Mouse (Mus musculus) mature B cell (primary cell): ENCODE measurements around the gene Rnase2a.
"Not testable (repeated sequence)": the region's sequence is repeated elsewhere in the genome, so short reads cannot be mapped to it uniquely, and the experiment has no call there.

Experiments
- in situ Hi-C: fragments of 300-500 bp; cut with MboI; formaldehyde crosslinking; loops from 2 replicates; pipeline ENCODE4 v1.14.3; 2019

The Rnase2a gene

GRCm38 (mm10) chr14:51256041-51256440, at the start of gene Rnase2a:
Gene Rnase2a (minus strand): TSS chr14:51256112.
- in situ Hi-C loops = loop anchor here (25.0 kb wide), 1 partner anchor 469 kb away; the partner anchor contains the start of gene Ttc5

- in situ Hi-C loops = no loop called here
Observed at GRCm38 (mm10) chr14:51291505-51291904, 35.6 kb upstream of the Rnase2a start.

GRCm38 (mm10) chr14:51278515-51278914, 22.6 kb upstream of the Rnase2a start:
- in situ Hi-C loops = not testable (repeated sequence)

- in situ Hi-C loops = loop anchor here (25.0 kb wide), 1 partner anchor 481 kb away; the partner anchor contains the start of gene Ttc5
Observed at GRCm38 (mm10) chr14:51268677-51269076, 12.8 kb upstream of the Rnase2a start.

GRCm38 (mm10) chr14:51266113-51266512, 10.2 kb upstream of the Rnase2a start:
- in situ Hi-C loops = loop anchor here (25.0 kb wide), 1 partner anchor 479 kb away; the partner anchor contains the start of gene Ttc5

- in situ Hi-C loops = loop anchor here (25.0 kb wide), 1 partner anchor 478 kb away; the partner anchor contains the start of gene Ttc5
Observed at GRCm38 (mm10) chr14:51265667-51266066, 9.8 kb upstream of the Rnase2a start.

- in situ Hi-C loops = loop anchor here (25.0 kb wide), 1 partner anchor 475 kb away; the partner anchor contains the start of gene Ttc5
Observed at GRCm38 (mm10) chr14:51262397-51262796, 6.5 kb upstream of the Rnase2a start.

- in situ Hi-C loops = loop anchor here (25.0 kb wide), 1 partner anchor 472 kb away; the partner anchor contains the start of gene Ttc5
Observed at GRCm38 (mm10) chr14:51259741-51260140, 3.8 kb upstream of the Rnase2a start.

GRCm38 (mm10) chr14:51253569-51253968, 2.3 kb downstream of the Rnase2a start:
- in situ Hi-C loops = loop anchor here (25.0 kb wide), 1 partner anchor 466 kb away; the partner anchor contains the start of gene Ttc5

GRCm38 (mm10) chr14:51252206-51252605, 3.7 kb downstream of the Rnase2a start:
- in situ Hi-C loops = loop anchor here (25.0 kb wide), 1 partner anchor 465 kb away; the partner anchor contains the start of gene Ttc5

- in situ Hi-C loops = loop anchor here (25.0 kb wide), 1 partner anchor 463 kb away; the partner anchor contains the start of gene Ttc5
Observed at GRCm38 (mm10) chr14:51250348-51250747, 5.6 kb downstream of the Rnase2a start.

- in situ Hi-C loops = no loop called here
Observed at GRCm38 (mm10) chr14:51247736-51248135, 8.2 kb downstream of the Rnase2a start.

- in situ Hi-C loops = loop anchor here (5.0 kb wide), 1 partner anchor 134 kb away; no protein-coding TSS in a partner anchor
Observed at GRCm38 (mm10) chr14:51240899-51241298, 15.0 kb downstream of the Rnase2a start.

- in situ Hi-C loops = not testable (repeated sequence)
Observed at GRCm38 (mm10) chr14:51237488-51237887, 18.4 kb downstream of the Rnase2a start.

GRCm38 (mm10) chr14:51229657-51230056, 26.3 kb downstream of the Rnase2a start:
- in situ Hi-C loops = not testable (repeated sequence)

GRCm38 (mm10) chr14:51220075-51220474, 35.8 kb downstream of the Rnase2a start:
- in situ Hi-C loops = not testable (repeated sequence)
